Mouse (Mus musculus) neutrophil, adult 5-6 weeks (primary cell): Measurements from ENCODE around the gene Napa. TPM values are rescaled to one million over a fixed set of nuclear protein-coding genes. Genes with fewer than 3 reads are reported as not detected.

ENCODE experiments used
- ATAC-seq: fragments of 151-379, 151-347 bp; 2 replicates; pipeline ENCODE4 v1.8.0; 2017; ENCODE audit warnings: mild to moderate bottlenecking, moderate TSS enrichment; ENCODE audit not compliant: insufficient number of reproducible peaks, poor library complexity, low FRiP score, severe bottlenecking; ENCODE audit errors: extremely low read depth
- total RNA-seq: library from RNA; stranded (forward); fragments of 200-1000 nt; gene quantifications from 2 replicates; pipeline ENCODE4 v1.2.3, GENCODE M21; 2017

The Napa gene
- total RNA-seq, 1 experiment from 2014 or later = 75.3 TPM

DNA sequence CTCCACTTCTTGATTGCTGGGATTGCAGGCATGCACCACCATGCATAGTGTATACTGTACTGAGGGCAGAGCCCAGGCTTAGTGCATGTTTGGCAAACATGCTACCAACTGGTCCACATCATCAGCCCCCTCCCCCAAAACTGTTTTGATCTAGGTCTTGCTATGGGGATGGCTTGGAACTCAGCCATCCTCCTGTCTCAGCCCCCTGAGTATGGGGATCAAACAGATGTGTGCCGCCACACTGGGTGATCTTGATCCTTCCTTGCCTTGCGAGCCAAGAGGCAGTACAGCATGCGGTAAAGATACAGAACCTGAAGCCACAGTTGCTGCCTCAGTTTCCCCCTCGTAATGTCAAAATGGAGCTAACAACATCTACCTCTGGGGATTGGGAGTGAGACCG lies 30.6 kb downstream of the Napa start:
- no peak for ATAC-seq

DNA sequence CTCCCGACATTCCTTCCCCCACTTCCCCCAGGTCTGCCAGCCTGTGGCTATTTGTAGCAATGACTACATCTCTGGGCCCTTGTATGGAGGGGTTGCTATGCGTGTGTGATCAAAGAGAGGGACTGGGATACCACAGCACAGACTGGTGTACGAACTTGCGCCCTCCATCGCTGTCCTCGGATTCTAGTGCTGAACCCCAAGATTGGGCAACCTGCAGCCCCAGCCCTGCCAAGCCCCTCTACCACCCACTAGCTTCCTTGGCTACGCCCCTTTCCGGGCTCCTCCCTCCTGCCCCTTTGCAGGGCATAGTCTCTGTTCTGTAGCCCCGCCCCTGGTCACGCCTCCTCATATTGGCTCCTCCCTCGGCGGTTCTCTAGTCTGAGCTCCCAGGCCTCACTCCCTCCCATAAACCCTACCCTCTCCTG lies 31.2 kb downstream of the Napa start, which contains the start of gene Slc8a2:
Gene Slc8a2 (plus strand): TSS at position 406 of the 425 bp plus-strand sequence.
- no peak; the same call in 1 of the 2 replicates for ATAC-seq

- ATAC-seq = no peak
These were observed 31.8 kb downstream of the Napa start for GRCm38 (mm10) chr7:16129846-16130691.

DNA sequence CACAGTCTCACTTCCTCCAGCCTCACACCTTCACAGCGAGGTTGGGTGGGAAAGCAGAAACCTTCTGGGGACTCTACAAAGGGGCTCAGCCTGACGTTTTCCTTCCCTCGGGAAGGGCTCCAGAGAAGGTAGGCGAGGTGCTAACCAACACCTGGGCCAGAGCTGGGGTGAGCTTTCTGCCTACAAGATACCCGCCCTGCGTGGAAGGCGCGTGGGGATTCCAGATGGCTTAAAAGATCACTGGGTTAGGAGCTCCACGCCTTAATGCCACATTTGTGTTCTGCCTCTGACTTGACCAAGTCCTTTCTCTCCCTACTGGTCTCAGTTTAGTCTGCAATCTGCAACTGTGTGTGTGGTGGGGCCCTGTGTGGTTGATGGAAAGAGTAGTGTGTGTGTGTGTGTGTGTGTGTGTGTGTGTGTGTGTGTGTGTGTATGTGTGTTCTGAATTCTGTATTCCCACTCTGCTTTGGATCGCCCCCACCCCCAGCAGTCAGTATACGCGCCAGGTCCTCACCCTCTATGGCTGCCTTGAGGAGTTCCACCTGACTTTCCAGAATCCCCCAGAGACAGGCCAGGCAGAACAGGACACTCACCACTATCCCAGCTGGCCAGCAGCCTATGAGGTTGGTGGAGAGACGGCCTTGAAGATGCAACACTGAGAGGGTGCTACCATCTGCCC lies 32.8 kb downstream of the Napa start:
- no peak for ATAC-seq

DNA sequence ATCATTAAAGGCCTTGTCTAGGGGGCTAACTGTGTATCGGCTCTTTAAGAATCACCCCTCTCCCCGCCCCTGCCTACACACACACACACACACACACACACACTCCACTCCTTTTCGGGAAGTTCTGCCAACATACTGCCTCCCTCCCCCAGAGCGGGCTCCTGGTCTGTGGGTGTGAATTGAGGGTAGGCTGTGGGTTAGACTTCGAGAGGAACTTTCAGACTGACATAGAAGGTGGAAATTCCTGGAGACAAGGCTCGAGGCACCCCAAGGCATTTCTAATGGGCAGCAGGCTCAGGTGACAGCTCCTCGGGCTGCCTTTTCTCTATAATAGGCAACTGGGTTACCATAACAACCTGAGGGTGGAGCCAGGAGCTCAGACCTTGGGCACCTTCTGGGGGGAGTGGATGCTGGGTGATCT lies 33.9 kb downstream of the Napa start:
- no peak for ATAC-seq

DNA sequence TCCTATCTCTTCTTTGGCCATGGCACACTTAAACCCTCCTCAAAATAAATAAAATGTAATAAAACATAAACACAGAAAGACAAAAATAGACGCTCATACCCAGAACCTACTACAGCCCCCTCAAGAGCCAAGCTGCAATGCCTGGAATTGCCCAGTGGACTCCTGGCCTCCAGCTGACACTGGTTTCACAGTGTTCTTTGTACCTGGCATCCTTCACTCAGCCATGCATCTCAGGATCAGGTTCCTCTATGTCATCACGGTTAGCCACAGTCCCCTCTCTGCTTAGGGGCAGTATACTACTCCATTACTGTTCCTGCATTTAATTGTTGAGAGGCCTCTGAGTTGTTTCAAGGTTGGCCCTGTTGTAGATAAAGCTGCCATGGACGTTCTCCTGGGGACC lies 34.7 kb downstream of the Napa start:
- ATAC-seq = no peak

- ATAC-seq = no peak
These were observed 35.4 kb downstream of the Napa start for GRCm38 (mm10) chr7:16133691-16134090.

GRCm38 (mm10) chr7:16134951-16135392 lies 36.7 kb downstream of the Napa start:
- no peak for ATAC-seq

- no peak for ATAC-seq
These were observed 48.5 kb downstream of the Napa start for GRCm38 (mm10) chr7:16146489-16147410.

GRCm38 (mm10) chr7:16147643-16148042 lies 49.4 kb downstream of the Napa start:
- no peak for ATAC-seq

DNA sequence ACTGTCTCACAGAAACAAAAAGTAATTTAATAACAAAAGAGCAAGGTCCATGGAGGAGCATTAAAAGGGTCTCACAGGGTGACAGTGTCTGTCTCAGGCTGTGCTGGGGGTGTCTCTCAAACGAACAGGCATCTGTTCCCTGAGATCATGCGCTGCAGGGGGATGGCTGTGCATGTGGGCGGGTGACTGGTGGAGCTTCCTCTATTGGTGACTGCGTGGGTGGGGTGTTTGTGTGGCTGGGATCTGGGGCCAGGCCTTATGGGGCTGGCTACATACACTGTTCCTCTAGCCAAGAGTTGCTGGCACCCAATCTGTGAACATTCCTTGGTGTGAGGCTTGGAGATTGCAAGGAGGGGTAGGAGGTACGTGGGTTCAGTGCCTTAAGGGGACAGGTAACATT lies 51.0 kb downstream of the Napa start:
- ATAC-seq = no peak

DNA sequence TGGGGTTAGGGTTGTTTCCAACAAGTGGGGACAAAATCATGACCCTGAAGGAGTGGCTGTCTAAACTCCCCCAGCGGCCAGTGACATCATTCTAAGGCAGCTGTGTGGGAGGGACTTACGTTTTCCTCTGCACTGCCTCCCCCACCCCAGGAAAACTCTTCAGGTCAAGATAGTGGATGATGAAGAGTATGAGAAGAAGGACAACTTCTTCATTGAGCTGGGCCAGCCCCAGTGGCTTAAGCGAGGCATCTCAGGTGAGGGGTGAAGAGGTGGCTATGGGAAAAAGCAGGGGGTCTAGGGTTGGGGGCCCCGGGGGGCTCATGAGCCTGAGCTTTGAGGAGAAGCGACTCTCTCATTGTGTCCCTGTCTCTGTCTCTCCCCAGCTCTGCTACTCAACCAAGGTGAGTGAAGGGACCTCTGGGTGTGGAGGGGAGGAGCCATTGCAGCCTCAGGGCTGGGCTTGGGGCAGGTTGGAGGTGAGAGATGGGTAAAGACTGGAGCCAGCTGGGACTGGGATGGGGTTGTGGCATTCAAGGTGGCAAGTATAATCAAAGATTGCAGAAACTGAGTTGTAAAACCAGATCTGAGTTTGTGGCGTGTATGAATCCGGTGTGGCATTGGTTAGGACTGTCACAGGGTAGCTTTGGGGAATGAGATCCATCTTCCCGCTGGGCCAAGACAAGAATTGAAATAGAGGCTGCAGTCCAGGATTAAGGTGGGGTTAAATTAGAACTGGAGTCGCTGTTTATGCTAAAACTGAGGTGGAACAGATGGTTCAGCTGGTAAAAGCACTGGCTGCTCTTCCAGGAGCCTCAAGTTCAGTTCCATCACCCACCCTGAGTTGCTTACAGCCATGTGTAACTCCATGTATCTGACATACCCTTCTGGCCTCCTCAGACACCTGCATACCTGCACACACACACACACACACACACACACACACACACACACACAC lies 52.2 kb downstream of the Napa start:
- ATAC-seq = no peak

GRCm38 (mm10) chr7:16153522-16153921 lies 55.3 kb downstream of the Napa start:
- ATAC-seq = peak; percentile 71; the same call in 1 of the 2 replicates

GRCm38 (mm10) chr7:16155132-16155872 lies 57.0 kb downstream of the Napa start:
- no peak for ATAC-seq

- no peak for ATAC-seq
These were observed 58.0 kb downstream of the Napa start for GRCm38 (mm10) chr7:16156105-16156714.

DNA sequence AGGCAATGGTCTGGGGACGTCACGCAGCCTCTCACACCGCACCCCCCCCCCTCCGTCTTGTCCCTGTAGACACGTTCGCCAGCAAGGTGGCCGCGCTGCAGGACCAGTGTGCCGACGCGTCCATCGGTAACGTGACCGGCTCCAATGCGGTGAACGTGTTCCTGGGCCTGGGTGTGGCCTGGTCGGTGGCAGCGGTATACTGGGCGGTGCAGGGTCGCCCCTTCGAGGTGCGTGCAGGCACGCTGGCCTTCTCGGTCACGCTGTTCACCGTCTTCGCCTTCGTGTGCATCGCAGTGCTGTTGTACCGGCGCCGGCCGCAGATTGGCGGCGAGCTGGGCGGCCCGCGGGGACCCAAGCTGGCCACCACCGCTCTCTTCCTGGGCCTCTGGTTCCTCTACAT lies 60.5 kb downstream of the Napa start:
- no peak for ATAC-seq

DNA sequence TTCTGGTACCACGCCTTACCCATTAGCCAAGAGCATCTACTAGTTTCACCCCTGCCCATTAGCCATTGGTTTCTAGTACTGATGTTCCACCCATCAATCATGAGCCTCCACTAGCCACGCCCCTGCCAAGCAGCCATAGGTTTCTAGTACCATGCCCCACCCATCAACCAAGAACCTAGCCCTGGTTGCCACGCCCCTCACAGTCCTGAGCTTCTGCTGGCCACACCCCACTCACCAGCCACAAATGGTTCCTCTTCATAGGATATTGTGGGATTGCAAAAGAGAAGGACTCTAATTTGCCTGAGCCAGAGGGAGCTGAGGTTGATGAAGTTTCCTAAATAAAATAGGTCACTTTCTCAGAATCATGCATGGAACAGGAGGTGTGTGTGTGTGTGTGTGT lies 62.4 kb downstream of the Napa start:
- no peak for ATAC-seq
